Mouse (Mus musculus) inflammation-experienced regulatory T-cells, adult 16 weeks (primary cell): ENCODE measurements around the gene R3hdm4. TPM values are rescaled to one million over a fixed set of nuclear protein-coding genes. Genes with fewer than 3 reads are reported as not detected.

Source experiments
- polyA plus RNA-seq: library from polyadenylated mRNA; unstranded; fragments of 100-300 nt; shearing (Covaris generic); gene quantifications from one replicate; pipeline ENCODE4 v1.2.1, GENCODE M21; 2017

R3hdm4 gene
- 217 TPM for polyA plus RNA-seq

DNA sequence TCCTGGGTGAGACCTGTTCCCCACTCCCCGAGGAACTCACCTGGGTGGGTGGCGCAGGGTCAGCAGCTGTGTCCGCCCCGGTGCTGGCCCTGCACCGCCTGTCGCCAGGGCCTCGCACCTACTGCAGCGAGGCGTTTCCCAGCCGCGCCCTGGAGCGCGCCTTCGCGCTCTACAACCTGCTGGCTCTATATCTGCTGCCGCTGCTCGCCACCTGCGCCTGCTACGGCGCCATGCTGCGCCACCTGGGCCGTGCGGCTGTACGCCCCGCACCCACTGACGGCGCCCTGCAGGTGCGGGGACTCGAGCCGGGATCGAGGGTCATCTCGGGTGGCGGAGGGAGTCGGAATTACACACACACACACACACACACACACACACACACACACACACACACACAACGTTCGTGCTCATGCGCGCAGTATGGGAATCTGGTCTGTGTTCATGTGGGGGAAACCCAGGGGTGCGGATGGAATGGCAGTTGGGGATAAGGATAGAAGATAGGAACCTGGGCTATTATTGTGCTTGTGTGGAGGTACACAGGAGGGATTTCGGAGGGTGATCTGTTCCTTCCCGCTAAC lies at the start of gene R3hdm4:
TSS of gene R3hdm4 (minus strand) at position 251 of the 578 bp plus-strand sequence.

DNA sequence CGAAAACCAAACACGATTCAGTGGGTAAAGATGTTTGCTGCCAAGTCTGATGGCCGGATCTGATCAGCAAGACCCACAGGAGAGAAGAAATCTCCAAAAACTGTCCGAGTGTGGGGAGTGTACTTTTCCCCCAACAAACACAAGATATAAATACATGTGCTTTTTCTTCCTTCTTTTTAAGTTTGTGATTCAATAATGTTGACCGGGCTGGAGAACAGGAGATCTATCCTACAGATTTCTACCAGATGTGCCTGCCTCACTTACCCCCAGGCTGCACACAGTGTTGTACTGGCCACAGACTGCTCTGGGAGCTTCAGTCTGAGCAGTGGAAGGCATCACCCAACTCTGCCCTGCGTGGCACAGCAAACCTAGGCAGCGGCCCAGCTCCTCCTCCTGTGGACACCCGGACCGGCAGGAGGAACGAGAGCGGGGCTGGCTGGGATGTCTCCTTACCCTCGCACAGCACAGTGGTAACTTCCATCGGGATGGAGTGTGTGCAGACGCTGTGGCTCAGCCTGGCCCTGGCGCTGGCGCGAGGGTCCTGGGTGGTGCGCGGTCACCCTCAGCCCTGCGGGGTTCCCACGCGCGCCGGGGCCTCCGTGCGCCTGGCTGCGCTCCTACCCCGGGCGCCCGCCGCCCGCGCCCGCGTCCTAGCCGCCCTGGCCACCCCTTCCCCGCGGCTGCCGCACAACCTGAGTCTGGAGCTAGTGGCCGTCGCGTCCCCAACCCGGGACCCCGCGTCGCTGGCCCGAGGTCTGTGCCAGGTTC lies 49.6 kb upstream of the R3hdm4 start, which contains the start of gene Grin3b:
TSS of gene Grin3b (plus strand) at position 301 of the 768 bp plus-strand sequence.

DNA sequence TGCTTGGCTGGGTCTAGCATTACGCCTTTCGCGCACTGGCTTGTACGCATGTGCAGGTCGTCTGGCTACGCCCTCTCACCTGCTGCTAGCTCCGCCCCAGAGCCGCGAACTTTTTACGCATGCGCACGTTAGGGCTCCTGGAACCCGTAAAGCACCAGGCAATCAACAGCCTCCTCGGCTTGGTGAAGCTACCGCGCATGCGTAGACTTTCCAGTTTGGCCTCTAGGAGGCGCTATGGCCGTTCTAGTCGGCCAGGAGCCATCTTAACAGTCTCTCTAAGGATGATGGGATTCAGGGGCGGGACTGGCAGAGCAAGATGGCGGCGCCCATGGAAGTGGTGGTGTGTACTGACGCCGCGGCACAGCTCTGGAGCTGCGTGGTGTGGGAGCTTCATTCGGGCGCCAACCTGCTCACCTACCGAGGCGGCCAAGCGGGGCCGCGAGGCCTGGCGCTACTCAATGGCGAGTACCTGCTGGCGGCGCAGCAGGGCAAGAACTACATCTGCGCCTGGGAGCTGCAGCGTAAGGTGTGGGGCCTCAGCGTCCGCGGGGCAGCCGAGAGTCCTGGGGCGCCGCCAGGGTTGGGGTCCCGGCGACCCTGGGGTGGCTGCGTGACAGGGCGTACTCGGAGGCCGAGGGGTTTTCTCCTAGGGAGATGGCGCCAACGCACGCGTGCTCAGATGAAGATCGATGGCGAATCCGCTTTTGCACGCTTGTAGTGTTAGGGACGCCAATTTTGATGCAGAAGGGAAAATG lies 39.0 kb upstream of the R3hdm4 start, which contains the start of gene Wdr18:
TSS of gene Wdr18 (plus strand) at position 306 of the 755 bp plus-strand sequence.

GRCm38 (mm10) chr10:79926491-79927323 lies 5.7 kb upstream of the R3hdm4 start, which contains the start of gene Arid3a:
Gene Arid3a (plus strand): TSS chr10:79927043.

GRCm38 (mm10) chr10:79916808-79917531 lies 4.0 kb downstream of the R3hdm4 start, which contains the start of gene Kiss1r:
Gene Kiss1r (plus strand): TSS chr10:79916971.

DNA sequence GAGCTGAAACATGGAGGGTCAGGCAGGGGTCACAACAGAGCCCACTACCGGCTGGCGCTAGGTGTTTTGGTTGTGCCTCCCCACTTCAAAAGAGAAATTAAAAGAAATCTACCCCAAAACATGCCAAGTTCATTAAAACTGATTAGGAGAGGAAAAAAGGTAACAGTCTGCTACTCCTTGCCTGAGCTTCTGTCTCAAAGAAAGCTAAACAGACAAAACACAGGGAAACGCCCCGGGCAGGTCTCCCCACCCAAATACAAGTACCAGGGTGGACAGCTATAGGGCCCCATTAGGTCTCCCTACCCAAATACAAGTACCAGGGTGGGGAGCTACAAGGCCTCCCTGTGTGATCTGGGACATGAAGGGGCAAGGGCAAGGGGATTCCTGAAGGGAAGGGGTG lies 10.5 kb downstream of the R3hdm4 start, which contains the start of gene Gm26602:
TSS of gene Gm26602 (plus strand) at position 301 of the 400 bp plus-strand sequence.

DNA sequence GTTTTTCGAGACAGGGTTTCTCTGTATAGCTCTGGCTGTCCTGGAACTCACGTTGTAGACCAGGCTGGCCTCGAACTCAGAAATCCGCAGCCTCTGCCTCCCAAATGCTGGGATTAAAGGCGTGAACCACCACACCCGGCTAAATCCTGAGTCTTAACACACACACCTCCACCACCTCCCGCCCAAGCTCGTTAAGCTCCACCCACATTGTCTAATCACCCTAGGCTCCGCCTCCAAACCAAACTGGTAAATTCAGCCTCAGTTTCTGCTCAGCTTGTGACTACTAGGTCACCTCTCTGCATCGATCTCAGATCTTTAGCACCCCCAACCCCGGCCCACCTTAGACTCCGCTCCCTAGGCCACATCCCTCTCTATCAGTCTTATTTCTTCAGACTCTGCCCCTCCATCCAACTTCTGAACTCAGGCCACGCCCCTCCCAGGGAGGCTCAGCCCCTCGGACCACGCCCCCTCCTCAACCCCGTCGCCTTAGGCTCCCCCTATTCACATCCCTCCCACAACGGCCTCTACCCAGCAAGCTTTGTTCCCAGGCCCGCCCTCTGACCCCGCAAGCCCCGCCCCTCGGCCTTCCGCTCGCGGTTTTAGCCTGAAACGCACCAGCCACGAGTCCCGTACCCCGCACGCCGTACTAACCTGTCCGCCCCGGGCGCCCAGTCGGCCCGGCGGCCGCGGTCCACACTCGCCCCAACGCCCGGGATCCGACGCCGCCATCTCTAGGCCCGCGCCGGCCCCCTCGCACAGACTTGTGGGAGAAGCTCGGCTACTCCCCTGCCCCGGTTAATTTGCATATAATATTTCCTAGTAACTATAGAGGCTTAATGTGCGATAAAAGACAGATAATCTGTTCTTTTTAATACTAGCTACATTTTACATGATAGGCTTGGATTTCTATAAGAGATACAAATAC lies 12.6 kb downstream of the R3hdm4 start, which contains the start of gene Med16:
TSS of gene Med16 (minus strand) at position 757 of the 925 bp plus-strand sequence.

GRCm38 (mm10) chr10:79890670-79891069 lies 30.3 kb downstream of the R3hdm4 start, which contains the start of gene Cfd:
Gene Cfd (plus strand): TSS chr10:79890853.

GRCm38 (mm10) chr10:79886054-79886453 lies 35.0 kb downstream of the R3hdm4 start, which contains the start of gene Elane:
Gene Elane (plus strand): TSS chr10:79886247.

GRCm38 (mm10) chr10:79874290-79874862 lies 46.6 kb downstream of the R3hdm4 start, which contains the start of the genes Prtn3 and Plppr3:
Gene Prtn3 (plus strand): TSS chr10:79874476.
Gene Plppr3 (minus strand): TSS chr10:79874634.

Other genes starting within 250 kb of the R3hdm4 start
- 23.4 TPM for gene Cdc34, start 239.0 kb downstream of the R3hdm4 start, polyA plus RNA-seq
- gene Gzmm, start 232.2 kb downstream of the R3hdm4 start, polyA plus RNA-seq: 1.0 TPM
- 300 TPM for gene Bsg, start 216.7 kb downstream of the R3hdm4 start, polyA plus RNA-seq
- not detected for gene Hcn2, start 204.6 kb downstream of the R3hdm4 start, polyA plus RNA-seq
- gene Polrmt, start 174.6 kb downstream of the R3hdm4 start, polyA plus RNA-seq: 58.1 TPM
- gene Fgf22, start 166.1 kb downstream of the R3hdm4 start, polyA plus RNA-seq: not detected
- 8.7 TPM for gene Rnf126, start 154.3 kb downstream of the R3hdm4 start, polyA plus RNA-seq
- gene Fstl3, start 143.9 kb downstream of the R3hdm4 start, polyA plus RNA-seq: 0.68 TPM
- not detected for gene Prss57, start 130.2 kb downstream of the R3hdm4 start, polyA plus RNA-seq
- gene Palm, start 127.6 kb downstream of the R3hdm4 start, polyA plus RNA-seq: 0.30 TPM
- not detected for gene Misp, start 100.2 kb downstream of the R3hdm4 start, polyA plus RNA-seq
- 375 TPM for gene Ptbp1, start 66.8 kb downstream of the R3hdm4 start, polyA plus RNA-seq
- gene Prtn3, start 46.7 kb downstream of the R3hdm4 start, polyA plus RNA-seq: not detected
- gene Plppr3, start 46.6 kb downstream of the R3hdm4 start, polyA plus RNA-seq: 4.9 TPM
- gene Elane, start 35.0 kb downstream of the R3hdm4 start, polyA plus RNA-seq: not detected
- not detected for gene Cfd, start 30.4 kb downstream of the R3hdm4 start, polyA plus RNA-seq
- gene Med16, start 12.3 kb downstream of the R3hdm4 start, polyA plus RNA-seq: 31.2 TPM
- gene Gm26602, start 10.4 kb downstream of the R3hdm4 start, polyA plus RNA-seq: 11.2 TPM
- gene Kiss1r, start 4.2 kb downstream of the R3hdm4 start, polyA plus RNA-seq: 0.39 TPM
- gene Arid3a, start 5.8 kb upstream of the R3hdm4 start, polyA plus RNA-seq: 9.9 TPM
- 83.7 TPM for gene Wdr18, start 38.9 kb upstream of the R3hdm4 start, polyA plus RNA-seq
- gene Grin3b, start 49.5 kb upstream of the R3hdm4 start, polyA plus RNA-seq: not detected
- gene Tmem259, start 63.1 kb upstream of the R3hdm4 start, polyA plus RNA-seq: 5.5 TPM
- 1,187 TPM for gene Cnn2, start 67.4 kb upstream of the R3hdm4 start, polyA plus RNA-seq
- gene Abca7, start 75.3 kb upstream of the R3hdm4 start, polyA plus RNA-seq: 71.9 TPM
- 974 TPM for gene Arhgap45, start 95.4 kb upstream of the R3hdm4 start, polyA plus RNA-seq
- gene Polr2e, start 118.6 kb upstream of the R3hdm4 start, polyA plus RNA-seq: 210 TPM
- 569 TPM for gene Gpx4, start 126.0 kb upstream of the R3hdm4 start, polyA plus RNA-seq
- gene Sbno2, start 184.4 kb upstream of the R3hdm4 start, polyA plus RNA-seq: 84.3 TPM
- 11.9 TPM for gene Stk11, start 194.6 kb upstream of the R3hdm4 start, polyA plus RNA-seq
- gene Atp5d, start 217.4 kb upstream of the R3hdm4 start, polyA plus RNA-seq: 434 TPM
- gene Cbarp, start 219.6 kb upstream of the R3hdm4 start, polyA plus RNA-seq: 2.9 TPM
- gene Midn, start 227.1 kb upstream of the R3hdm4 start, polyA plus RNA-seq: 1.7 TPM
- 199 TPM for gene Cirbp, start 244.8 kb upstream of the R3hdm4 start, polyA plus RNA-seq